Mouse (Mus musculus) naive thymus-derived CD4-positive, alpha-beta T cell, adult 2 months (primary cell): Measurements from ENCODE around the gene Txk.

Source experiments
- DNase-seq: peaks from one replicate; pipeline ENCODE4 v3.0.0-alpha.2; 2011; ENCODE audit warnings: low read depth

Txk gene

DNA sequence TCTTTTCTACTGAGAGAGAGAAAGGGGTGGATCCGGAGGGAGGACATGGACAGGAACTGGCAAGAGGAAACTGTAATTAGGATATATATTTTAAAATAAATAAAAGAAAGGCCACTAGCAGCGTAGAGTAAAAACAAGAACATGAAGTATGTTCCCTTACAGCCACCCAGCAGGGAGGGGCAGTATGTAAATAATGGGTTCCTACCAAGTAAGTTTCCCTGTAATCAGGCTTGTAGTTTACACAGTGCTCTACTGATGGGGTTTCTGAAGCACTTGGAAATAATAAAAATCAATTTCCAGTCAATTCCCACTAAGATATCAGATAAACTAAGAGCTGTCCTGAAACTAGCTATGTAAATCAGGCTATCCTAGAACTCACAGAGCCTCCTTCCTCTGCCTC, 57.9 kb downstream of the Txk start:
- no peak for DNase-seq

DNA sequence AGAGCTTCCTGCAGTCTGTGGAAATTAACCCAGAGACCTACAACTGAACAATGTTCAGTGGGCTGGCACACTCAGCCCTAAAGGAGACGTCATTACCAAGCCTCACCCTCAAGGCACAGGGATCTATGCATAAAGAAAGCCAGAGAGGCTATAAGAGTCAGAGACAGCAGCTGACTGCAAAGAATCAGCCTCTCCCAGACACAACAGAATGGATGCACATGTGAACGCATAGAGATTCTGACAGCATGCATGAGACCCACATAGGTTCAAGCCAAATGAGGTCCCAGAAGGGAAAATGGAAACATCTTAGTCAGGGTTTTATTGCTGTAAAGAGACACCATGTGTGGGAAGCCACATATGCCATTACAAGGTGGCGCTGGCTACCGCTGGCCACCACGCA, 62.1 kb downstream of the Txk start:
- no peak for DNase-seq

DNA sequence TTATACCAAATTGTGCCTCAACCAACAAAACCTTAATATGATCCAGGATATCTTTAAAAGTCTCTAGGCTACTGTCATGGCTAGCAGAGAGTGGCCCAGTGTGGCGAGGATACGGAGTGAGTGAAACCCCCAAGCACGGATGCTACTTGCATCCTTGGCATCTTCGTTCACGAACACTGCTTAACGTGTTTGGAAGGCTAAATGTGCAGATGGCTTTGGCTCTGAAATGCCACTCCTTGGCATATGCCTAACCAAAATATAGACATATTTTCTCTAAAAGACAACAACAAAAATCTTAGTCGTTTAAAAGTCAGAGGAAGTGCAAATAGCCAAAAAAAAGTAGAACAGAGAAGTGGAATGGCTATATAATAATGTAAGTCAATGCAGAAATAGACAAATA, 63.0 kb downstream of the Txk start:
- DNase-seq, result no peak

DNA sequence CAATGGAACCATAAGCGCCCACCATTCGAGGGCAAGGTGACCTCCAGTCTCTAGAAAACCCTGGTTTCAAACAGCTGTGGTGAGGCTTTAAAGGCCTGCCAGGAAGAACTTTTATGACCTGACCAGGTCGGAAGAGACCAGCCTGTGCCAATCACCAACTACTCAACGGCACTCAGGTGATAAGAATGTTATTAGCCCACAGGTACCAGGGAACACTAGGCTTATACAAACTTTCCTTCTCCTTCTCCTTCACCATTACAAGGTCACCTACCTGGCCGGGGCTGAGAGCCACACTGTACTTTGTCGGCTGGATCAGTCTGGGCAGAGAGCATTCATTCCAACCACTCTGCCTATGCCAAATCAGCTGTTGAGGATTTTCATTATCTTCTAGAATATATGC, 71.1 kb downstream of the Txk start:
- no peak for DNase-seq

DNA sequence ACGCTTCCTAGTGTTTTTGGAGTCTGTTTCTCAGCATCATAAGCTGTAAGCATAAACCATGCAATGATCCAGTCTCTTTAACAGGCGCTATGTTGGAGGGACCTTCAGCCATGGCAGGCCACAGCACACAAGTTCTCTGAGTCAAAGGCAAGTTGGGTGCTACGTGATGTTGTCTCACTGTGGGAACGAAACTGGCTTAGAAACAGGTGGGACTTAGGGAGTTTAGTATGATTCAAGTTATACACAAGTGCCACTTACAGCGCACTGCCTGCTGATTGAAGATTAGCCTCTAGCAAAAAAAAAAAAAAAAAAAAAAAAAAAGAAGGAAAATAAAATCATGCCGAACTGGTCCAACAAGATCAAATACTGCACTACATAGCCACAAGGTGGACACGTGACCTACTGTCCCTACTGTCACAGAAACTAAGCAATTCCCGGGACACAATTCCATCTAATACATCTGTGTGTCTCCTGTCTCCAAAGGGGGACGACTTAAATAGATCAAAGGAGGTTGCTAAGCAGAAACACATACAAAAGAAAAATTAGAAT, 77.5 kb downstream of the Txk start:
- DNase-seq, result no peak

DNA sequence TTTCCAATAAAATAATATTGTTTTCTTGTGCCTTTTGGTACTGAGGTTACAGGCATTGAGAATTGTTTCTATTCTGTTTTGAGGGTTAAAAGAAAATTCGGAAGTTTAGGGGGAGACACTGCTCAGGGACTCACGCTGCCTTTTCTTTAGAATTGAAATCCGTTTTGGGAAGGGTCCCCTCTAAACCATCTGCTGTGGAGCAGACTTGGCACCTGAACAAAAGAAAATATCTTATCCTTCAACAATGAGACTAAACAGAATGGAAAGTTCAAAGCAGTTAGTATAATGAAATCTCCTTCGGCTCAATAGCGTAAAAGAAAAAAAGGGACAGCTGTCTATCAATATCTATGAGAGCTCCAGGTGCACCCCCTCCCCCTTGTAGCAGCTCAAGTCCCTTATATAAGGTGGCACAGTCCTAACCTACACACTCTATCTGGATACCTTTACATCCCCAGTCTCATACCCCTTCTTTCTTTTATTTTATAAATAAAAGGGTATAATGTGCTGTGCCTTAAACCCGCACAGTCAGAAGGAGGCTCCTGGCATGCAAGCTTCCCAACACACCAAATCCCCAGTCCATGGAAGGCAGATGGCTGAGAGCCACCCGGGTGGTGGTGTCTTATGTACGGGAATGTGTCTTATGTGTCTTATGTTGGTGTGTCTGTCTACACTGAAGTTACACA, 81.4 kb downstream of the Txk start:
- no peak for DNase-seq

DNA sequence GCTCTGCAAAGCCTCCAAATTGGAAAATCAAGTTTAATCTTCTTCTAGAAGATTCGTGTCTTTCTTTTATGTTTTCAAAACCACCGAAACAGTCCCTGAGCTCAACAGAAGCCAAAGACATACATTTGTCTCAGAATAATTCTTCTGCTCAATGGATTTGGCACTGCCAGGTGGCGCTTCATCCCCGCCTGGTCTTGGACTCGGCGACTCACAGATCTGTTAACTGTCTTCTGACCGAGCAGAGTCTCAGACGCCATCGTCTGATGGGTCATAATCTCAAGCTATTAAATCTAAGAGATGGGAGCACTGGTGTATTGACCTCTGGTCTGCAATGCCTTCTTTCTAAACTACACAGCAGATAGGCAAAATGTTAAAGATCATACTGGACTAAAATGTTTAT, 84.2 kb downstream of the Txk start:
- DNase-seq, result no peak

DNA sequence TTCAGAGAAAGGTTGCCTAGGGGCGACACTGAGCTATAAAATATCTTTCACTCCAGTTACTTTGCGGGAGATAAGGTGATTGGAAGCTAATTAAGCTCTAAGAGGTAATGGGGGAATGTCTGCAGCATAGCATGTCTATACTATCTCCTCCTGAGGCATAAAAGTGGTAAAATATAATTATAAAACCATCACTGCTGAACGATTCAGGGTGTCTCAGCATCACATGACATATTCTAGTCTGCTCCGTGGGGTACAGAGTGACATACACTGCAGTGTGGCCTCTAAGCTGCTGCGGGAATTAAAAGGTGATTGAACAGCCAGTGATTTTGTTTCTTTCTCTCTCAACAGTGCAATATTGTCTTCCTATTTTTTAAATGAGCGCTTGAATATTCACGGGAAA, 86.1 kb downstream of the Txk start:
- DNase-seq, result no peak

DNA sequence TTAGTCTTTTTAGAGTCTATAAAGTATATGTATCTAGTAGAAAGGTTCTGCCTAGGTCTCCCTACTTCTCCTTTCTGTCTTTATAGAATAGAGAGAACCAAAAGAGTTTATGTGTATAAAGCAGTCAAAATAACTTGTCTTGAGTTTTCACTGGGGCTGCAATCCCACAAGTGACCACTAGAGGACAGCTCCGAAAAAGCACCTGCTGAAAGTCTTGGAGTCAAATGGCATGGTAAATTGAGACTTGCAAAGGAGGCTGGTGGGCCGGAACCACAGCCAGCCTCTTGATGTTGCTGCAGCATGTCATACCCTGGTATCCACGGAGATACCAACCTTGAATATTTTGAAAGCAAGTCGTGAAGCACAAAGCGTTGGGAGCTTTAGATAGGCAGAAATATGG, 87.3 kb downstream of the Txk start:
- DNase-seq, result peak; percentile 82

DNA sequence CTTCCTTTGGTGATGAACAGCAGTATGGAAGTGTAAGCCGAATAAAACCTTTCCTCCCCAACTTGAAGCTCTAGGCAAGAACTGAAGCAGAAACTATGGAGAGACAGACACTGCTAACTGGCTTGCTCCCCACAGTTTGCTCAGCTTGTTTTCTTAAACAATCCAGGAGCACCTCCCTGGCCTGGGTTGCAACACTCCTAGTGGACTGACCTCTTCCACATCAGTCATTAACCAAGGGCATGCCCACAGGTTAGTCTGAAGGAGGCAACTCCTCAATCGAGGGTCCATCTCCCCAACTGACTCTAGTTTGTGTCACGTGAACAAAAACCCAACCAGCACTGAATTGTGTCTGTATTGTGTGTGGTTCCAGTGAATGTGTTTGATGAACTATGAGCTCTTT, 87.7 kb downstream of the Txk start:
- DNase-seq, result no peak

DNA sequence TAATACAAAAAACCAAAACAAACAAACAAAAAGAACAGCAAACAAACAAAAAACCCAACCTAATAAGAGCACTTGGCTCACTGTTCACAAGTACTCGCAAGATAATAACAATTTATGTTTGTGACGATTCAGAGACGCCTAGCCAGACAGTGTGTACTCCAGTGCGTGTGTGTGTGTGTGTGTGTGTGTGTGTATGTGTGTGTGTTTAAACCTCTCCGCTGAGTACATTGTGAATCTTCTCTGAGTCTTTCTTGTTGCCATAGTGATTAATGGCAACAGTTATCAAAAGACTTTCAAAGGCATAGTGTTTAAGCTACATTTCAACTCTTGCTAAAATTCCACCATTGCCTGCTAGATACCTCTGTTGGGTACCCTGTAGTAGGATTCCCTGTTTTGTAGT, 88.5 kb downstream of the Txk start:
- DNase-seq, result no peak

DNA sequence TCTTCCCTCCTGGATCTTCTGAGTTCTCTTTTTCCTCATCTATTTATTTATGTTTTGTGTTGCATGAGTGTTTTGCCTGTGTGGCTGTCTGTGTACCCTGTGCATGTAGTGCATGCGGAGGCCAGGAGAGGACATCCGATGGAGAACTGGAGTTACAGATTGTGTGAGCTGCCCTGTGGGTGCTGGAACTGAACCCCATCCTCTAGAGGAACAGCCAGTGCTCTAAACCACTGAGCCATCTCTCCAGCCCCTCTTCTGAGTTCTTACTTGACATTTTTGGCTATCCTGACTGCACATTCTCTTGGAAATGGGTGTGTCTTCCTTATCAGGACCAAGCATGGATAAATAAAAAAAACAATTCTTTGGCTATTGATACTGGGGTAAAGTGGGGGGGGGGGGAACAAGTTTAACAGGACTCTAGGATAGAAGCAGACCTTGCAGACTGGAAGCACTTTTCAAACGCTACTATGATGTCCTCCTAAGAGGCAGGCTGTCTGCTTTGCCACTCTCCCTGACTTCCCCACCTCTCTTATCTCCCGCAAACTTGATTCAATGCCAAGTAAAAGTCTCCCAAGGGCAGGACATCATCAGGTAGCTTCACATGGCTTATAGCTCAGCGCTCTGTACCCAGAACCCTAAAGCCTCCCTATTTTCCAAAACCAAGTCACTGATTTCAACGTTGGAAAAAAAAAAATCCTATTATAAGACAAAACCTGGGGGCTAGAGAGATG, 91.4 kb downstream of the Txk start:
- DNase-seq, result no peak

DNA sequence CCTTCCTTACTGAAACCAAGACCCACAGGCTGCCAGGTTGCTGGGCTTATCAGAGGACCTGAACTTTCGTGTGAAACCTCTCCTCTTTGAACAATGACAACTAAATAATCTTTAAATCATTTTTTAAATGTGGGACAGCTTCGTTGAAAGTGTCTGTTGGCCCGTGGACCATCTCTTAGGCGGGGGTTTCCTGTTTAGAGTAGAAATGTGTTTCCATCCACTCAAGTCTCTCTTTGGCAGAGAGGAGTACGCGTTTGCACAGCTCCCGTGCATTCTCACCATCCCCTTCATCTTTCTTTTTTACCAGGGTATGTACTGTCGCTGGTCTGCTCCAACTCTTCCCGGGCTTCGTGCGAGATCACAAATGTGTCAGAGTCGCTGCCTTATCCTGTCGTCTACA, 94.2 kb downstream of the Txk start:
- no peak for DNase-seq

DNA sequence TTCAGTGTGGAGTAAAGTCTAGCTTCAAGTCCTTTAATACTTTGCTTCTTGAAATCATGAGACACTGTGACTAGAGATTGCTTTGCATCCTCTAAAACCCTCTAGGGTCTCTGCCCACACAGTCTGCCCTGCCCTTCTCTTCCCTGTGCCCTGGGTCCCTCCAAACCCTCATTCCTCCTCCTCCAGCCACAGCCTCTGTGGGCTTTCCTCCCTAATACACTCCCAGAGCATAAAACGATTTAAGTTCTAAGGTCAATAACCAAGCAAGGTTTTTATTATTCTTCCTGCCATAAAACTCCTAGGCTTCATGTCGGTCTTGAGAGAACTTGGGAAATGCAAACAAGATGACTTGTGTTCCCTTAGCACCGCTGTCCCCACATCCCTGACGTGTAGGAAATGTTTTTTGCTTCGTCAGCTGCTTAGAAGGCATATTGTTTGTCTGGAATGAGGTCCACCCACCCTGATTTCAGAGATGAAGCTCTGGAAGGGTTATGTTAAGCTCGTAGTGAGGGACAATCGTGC, 96.2 kb downstream of the Txk start:
- no peak for DNase-seq

DNA sequence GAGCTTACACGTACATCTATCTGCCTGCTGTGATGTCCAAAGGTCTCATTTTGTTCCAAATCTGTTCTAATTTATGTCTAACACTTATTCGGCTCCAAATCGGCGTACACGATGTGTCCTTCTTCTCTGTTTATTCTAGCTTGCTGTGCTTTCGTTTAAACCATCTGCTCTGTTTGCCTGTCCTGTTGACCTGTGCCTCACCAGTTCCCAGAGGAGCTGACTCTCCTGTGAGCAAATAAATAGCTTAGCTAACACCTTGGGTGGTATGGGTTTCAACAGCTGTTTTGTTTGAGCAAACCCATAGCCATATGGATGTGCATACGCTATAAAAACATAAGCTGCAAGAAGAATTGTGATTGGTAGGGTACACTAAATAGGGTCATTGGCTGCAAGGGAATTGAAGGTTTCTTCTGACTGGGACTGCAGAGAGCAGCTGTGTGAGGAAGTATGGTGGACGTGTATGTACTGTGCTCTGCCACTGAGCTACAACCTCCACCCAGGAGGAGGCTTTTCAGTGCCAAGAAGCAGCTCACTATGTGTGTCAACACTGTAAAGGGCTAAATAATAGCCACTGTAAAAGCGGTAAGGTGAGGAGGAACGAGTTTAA, 99.4 kb downstream of the Txk start:
- DNase-seq, result no peak

DNA sequence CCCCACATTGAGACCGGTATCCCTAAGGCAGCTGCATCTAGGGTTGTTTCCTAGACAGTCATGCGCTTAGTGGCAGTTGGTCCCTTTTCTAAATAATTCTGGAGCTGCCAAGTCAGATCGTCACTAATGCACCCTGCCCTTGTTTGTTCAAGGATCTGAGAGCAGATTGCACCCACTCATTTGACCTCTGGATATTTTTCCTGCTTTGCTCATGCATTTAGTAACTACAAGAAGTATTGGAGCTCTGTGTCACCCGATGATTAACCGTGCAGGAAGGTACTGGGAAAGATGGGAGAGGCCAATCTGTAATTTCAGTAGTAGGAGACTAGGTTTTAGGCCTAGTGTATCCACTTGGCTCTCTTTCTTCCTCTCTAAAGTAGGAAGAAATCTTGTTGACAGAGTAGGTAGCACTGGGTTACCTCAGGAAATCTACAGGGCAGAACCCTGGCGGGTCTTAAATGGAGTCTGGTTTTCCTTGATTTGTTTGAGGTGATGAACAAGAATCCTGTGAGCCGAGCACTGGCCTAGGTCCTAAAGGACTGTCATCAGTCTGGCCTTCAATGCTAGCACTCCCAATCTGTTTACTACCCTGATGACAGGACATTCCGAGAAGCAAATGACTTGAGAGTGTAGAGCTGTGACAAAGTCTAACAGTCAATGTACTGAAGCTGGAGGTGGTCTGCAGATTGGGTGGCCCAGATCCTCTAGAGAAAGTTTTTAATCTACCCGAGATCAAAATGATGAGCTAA, 103.4 kb downstream of the Txk start:
- no peak for DNase-seq

DNA sequence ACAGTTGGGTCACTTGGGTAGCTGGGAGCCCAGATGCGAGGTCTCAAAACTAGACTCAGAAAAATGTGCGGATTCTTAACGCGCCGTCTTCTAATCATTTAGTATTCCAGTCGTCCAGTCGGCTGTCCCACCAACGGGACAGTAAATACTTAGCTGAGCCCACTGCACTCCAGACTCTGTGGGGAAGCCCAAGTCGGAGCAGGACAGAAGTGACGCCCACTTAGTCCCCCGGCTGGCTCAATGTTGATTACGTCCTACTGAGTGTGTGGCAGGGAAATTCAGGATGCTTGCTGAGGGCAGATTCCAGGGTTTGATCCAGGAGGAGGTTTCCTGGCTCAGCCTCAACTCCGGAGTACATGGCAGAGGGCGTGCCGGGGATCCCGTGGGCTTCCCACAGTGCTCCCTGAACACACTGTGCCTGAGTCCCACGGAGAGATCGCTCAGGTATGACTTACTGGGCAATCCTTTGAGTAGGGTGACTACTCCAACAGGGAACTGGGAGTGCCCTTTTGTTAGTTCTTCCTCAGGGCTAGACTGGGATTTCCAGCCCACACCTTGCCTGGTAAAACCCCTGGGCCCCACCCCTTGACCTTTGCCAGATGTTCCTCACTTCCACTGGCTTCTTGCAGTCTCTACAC, 104.5 kb downstream of the Txk start:
- no peak for DNase-seq

DNA sequence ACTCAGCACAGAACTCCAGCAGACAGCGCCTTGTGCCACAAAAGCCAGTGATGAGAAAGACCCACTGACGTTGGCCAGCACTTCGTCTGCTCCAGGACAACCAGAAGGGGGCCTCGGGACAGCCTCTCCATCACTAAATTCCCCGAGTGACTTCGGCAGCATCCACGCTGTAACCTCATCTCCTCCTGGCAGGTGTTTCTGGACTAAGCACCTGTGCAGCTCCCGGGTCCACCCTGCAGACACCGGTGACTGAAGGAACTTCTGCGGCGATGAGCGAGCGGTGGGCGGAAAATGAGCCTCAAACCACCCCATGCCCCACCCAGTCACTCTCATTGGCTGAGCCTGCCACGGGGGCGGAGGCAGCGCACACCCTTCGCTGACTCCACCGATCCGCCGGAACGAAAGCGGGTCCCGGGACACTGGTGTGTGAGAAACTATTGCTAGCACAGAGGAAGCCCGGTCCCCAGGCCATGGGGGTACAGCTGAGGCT, 105.1 kb downstream of the Txk start, which contains the start of gene Nipal1:
Gene Nipal1, plus strand, starts transcription at position 378 of the 490 bp plus-strand sequence.
- DNase-seq, result peak; percentile 92

DNA sequence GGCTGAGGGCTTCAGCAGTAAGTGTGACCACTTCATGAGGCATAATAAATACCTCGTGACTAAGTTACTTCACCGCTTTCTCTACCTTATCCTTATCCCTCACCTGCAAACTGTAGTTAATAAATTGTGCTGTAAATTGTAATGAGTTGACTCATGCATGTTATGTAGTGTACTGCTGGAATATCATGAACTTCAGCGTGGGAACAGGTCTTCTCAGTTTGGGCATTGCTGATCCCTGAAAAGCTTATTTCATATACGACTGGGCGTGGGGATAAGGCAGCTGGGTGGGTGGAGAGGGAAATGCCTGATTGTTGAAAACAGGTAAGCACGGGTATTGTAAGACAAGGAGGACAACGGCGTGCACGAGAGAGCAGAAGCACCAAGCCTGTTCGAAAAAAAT, 105.6 kb downstream of the Txk start:
- no peak for DNase-seq

DNA sequence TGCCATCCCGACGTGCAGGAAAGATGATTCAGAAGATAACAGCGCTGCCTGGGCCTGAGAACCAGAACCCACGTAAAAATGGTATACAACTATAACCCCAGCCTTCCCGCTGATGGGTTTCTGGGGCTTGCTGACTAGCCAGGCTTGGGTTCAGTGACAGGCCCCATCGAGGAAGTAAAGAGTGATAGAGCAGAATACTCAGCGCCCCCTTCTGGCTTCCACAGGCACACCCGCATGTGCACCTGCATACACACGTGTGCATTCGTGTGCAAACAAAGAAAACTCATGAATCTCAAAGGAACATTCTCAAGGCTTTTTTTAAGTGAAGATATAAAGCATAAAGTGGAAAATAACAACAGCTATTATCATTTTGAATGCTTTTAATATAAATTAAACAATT, 106.4 kb downstream of the Txk start:
- DNase-seq, result peak; percentile 86
